Mouse (Mus musculus): Measurements from ENCODE around the gene Smarcal1. TPM values are rescaled to one million over a fixed set of nuclear protein-coding genes. Genes with fewer than 3 reads are reported as not detected.

The Smarcal1 gene
- polyA plus RNA-seq, 1 experiment from 2014 or later, result 27.2 TPM

DNA sequence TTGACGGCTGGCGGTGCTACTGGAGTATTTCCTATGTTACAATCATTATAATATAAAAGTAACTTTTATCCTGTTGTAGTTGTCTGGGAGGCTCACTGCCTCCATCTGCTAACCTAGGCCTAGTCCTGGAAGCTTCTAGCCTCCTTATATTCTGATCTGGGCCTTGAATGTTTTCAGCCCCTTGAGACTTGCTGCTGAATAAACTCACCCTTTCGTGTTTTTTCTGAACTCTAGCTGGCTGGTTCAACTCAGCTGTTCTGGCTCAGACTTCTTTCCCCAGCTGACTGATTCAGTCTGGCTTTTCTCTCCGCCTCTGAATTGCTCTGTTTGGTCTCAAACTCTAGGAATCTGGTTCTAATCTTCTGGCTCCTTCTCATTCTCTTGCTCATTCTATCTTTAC lies 855 bp downstream of the Smarcal1 start:
- no peak overlapping the region for H3K27ac ChIP-seq
- peak overlapping the region; percentile 62 for H3K4me2 ChIP-seq (replicated peaks)
- DNase-seq (ENCODE audit: low spot score), result no peak
- ATAC-seq (ENCODE audit: low FRiP score), result no peak
- H3K36me3 ChIP-seq (replicated peaks; ENCODE audit: control insufficient read depth, insufficient read depth), result peaks cover 35% of the 10 kb centered on the region
- H3K27me3 ChIP-seq (ENCODE audit: control insufficient read depth, insufficient read depth, low read length), result no peaks in the 10 kb centered on the region
- peak overlapping the region; percentile 68 for H3K9ac ChIP-seq
- WGBS, result 82% methylated on average over 4 of the region's 4 CpGs
- H3K9me3 ChIP-seq (ENCODE audit: control insufficient read depth, low read length), result no peaks in the 10 kb centered on the region
- peaks cover 14% of the 10 kb centered on the region for H3K4me1 ChIP-seq (replicated peaks; ENCODE audit: control insufficient read depth, insufficient read depth, low read length)
- peak overlapping the region; percentile 59 for H3K4me3 ChIP-seq (replicated peaks; ENCODE audit: low read length)

- Histone ChIP-seq H3K27ac (no peak overlapping the region), H3K9me3 (ENCODE audit: control insufficient read depth, low read length) (no peaks in the 10 kb centered on the region), H3K9ac (no peak overlapping the region), H3K27me3 (ENCODE audit: control insufficient read depth, insufficient read depth, low read length) (no peaks in the 10 kb centered on the region), H3K36me3 (replicated peaks; ENCODE audit: control insufficient read depth, insufficient read depth) (peaks cover 58% of the 10 kb centered on the region), H3K4me2 (replicated peaks) (no peak overlapping the region), H3K4me1 (replicated peaks; ENCODE audit: control insufficient read depth, insufficient read depth, low read length) (peaks cover 14% of the 10 kb centered on the region), H3K4me3 (replicated peaks; ENCODE audit: low read length) (no peak overlapping the region)
- ATAC-seq (ENCODE audit: low FRiP score), result no peak
- WGBS, result 92% methylated on average over 17 of the region's 17 CpGs
- DNase-seq (ENCODE audit: low spot score), result no peak
Measured at GRCm38 (mm10) chr1:72585971-72586875, 3.2 kb downstream of the Smarcal1 start.

- Histone ChIP-seq H3K36me3 (replicated peaks; ENCODE audit: control insufficient read depth, insufficient read depth) (peaks cover 71% of the 10 kb centered on the region), H3K4me1 (replicated peaks; ENCODE audit: control insufficient read depth, insufficient read depth, low read length) (peaks cover 14% of the 10 kb centered on the region), H3K9ac (no peak overlapping the region), H3K9me3 (ENCODE audit: control insufficient read depth, low read length) (no peaks in the 10 kb centered on the region), H3K4me2 (replicated peaks) (no peak overlapping the region), H3K27me3 (ENCODE audit: control insufficient read depth, insufficient read depth, low read length) (no peaks in the 10 kb centered on the region), H3K4me3 (replicated peaks; ENCODE audit: low read length) (no peak overlapping the region), H3K27ac (no peak overlapping the region)
- WGBS, result 93% methylated on average over 15 of the region's 15 CpGs
- no peak for ATAC-seq (ENCODE audit: low FRiP score)
- DNase-seq (ENCODE audit: low spot score), result no peak
Measured at GRCm38 (mm10) chr1:72587532-72587931, 4.5 kb downstream of the Smarcal1 start.

DNA sequence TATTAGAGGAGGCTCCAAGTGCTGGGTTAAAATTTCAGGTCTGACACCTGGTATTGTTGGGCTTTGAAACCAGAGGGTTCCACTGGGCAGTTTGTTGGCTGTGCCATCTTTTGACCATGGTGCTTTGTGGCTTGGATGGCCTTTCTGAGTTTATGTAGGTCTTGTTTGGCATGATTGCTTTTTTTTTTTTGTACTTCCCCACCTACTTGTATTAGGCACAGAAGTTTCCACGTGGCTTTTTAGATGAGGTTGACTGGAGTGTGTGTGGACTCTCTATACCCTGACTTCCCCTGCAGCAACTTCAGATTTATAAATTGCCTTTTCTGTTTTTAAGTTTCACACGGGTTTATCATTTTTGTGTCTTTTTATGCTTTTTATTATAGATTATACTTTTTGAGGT lies 5.7 kb downstream of the Smarcal1 start:
- Histone ChIP-seq H3K4me3 (replicated peaks; ENCODE audit: low read length) (no peak overlapping the region), H3K36me3 (replicated peaks; ENCODE audit: control insufficient read depth, insufficient read depth) (peaks cover 82% of the 10 kb centered on the region), H3K27ac (no peak overlapping the region), H3K27me3 (ENCODE audit: control insufficient read depth, insufficient read depth, low read length) (no peaks in the 10 kb centered on the region), H3K9me3 (ENCODE audit: control insufficient read depth, low read length) (no peaks in the 10 kb centered on the region), H3K4me2 (replicated peaks) (no peak overlapping the region), H3K4me1 (replicated peaks; ENCODE audit: control insufficient read depth, insufficient read depth, low read length) (peaks cover 13% of the 10 kb centered on the region), H3K9ac (no peak overlapping the region)
- 94% methylated on average over 2 of the region's 2 CpGs for WGBS
- DNase-seq (ENCODE audit: low spot score) (no peak), ATAC-seq (ENCODE audit: low FRiP score) (no peak)

- Histone ChIP-seq H3K4me1 (replicated peaks; ENCODE audit: control insufficient read depth, insufficient read depth, low read length) (no peaks in the 10 kb centered on the region), H3K27ac (no peak overlapping the region), H3K9me3 (ENCODE audit: control insufficient read depth, low read length) (no peaks in the 10 kb centered on the region), H3K27me3 (ENCODE audit: control insufficient read depth, insufficient read depth, low read length) (no peaks in the 10 kb centered on the region), H3K4me2 (replicated peaks) (no peak overlapping the region), H3K36me3 (replicated peaks; ENCODE audit: control insufficient read depth, insufficient read depth) (peaks cover 97% of the 10 kb centered on the region), H3K9ac (no peak overlapping the region), H3K4me3 (replicated peaks; ENCODE audit: low read length) (no peak overlapping the region)
- no peak for ATAC-seq (ENCODE audit: low FRiP score)
- DNase-seq (ENCODE audit: low spot score), result no peak
- WGBS, result 86% methylated on average over 4 of the region's 4 CpGs
Measured at GRCm38 (mm10) chr1:72590636-72591035, 7.6 kb downstream of the Smarcal1 start.

GRCm38 (mm10) chr1:72592350-72592749 lies 9.3 kb downstream of the Smarcal1 start:
- WGBS, result 90% methylated on average over 3 of the region's 3 CpGs
- Histone ChIP-seq H3K9me3 (ENCODE audit: control insufficient read depth, low read length) (no peaks in the 10 kb centered on the region), H3K4me3 (replicated peaks; ENCODE audit: low read length) (no peak overlapping the region), H3K27me3 (ENCODE audit: control insufficient read depth, insufficient read depth, low read length) (no peaks in the 10 kb centered on the region), H3K27ac (no peak overlapping the region), H3K36me3 (replicated peaks; ENCODE audit: control insufficient read depth, insufficient read depth) (peaks cover 97% of the 10 kb centered on the region), H3K4me1 (replicated peaks; ENCODE audit: control insufficient read depth, insufficient read depth, low read length) (no peaks in the 10 kb centered on the region), H3K9ac (no peak overlapping the region), H3K4me2 (replicated peaks) (no peak overlapping the region)
- ATAC-seq (ENCODE audit: low FRiP score), result no peak
- DNase-seq (ENCODE audit: low spot score), result no peak

GRCm38 (mm10) chr1:72593340-72593951 lies 10.4 kb downstream of the Smarcal1 start:
- peak; percentile 47; the same call in 1 of the 2 replicates for ATAC-seq (ENCODE audit: low FRiP score)
- Histone ChIP-seq H3K36me3 (replicated peaks; ENCODE audit: control insufficient read depth, insufficient read depth) (peaks cover 97% of the 10 kb centered on the region), H3K4me2 (replicated peaks) (no peak overlapping the region), H3K27ac (peak overlapping the region; percentile 71), H3K27me3 (ENCODE audit: control insufficient read depth, insufficient read depth, low read length) (no peaks in the 10 kb centered on the region), H3K9me3 (ENCODE audit: control insufficient read depth, low read length) (no peaks in the 10 kb centered on the region), H3K4me1 (replicated peaks; ENCODE audit: control insufficient read depth, insufficient read depth, low read length) (no peaks in the 10 kb centered on the region), H3K4me3 (replicated peaks; ENCODE audit: low read length) (no peak overlapping the region), H3K9ac (no peak overlapping the region)
- DNase-seq (ENCODE audit: low spot score), result no peak
- 69% methylated on average over 20 of the region's 20 CpGs for WGBS

DNA sequence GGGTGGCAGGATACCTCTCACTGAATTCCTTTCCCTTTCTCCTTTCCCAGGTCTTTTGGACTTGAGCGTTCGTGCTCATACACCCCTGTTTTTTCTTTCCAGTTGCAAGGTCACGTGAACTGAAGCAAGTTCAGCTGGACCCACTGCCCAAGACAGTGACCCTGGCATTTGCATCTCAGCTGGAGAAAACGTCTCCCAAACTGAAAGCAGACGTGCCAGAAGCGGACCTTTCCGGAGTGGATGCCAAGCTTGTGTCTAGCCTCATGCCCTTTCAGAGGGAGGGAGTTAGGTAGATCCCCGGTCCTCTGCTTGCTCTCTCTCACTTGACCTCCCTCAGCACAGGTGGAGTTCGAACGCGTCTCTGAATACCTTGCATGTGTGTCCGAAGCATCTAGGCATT lies 12.6 kb downstream of the Smarcal1 start:
- no peak overlapping the region for H3K27ac ChIP-seq
- H3K4me3 ChIP-seq (replicated peaks; ENCODE audit: low read length), result no peak overlapping the region
- H3K9me3 ChIP-seq (ENCODE audit: control insufficient read depth, low read length), result no peaks in the 10 kb centered on the region
- H3K4me2 ChIP-seq (replicated peaks), result no peak overlapping the region
- DNase-seq (ENCODE audit: low spot score), result no peak
- peaks cover 96% of the 10 kb centered on the region for H3K36me3 ChIP-seq (replicated peaks; ENCODE audit: control insufficient read depth, insufficient read depth)
- H3K27me3 ChIP-seq (ENCODE audit: control insufficient read depth, insufficient read depth, low read length), result no peaks in the 10 kb centered on the region
- peaks cover 4% of the 10 kb centered on the region; the same call in 1 of the 2 replicates for H3K4me1 ChIP-seq (replicated peaks; ENCODE audit: control insufficient read depth, insufficient read depth, low read length)
- H3K9ac ChIP-seq, result no peak overlapping the region
- no peak for ATAC-seq (ENCODE audit: low FRiP score)
- WGBS, result 94% methylated on average over 12 of the region's 12 CpGs

DNA sequence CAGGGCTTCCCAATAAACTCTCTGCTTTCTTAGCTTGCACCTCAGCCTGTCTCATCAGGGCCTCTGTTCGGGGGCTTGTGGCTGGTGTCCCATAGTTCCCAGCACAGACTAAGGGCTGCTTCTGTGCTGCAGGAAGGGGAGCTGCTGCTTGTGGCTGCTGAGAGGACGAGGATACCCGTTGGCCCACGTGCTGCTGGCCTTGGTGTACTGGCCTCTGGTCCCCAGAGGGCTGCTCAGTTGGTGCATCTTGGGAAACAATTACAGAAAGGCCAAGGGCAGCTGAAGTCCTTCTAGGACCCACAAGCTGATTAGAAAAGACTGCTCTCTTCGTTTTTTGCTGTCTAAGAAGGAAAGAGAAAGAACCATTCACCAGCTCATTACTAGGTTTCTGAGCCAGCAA lies 13.2 kb downstream of the Smarcal1 start:
- ATAC-seq (ENCODE audit: low FRiP score) (no peak), DNase-seq (ENCODE audit: low spot score) (no peak)
- Histone ChIP-seq H3K4me2 (replicated peaks) (no peak overlapping the region), H3K9ac (no peak overlapping the region), H3K9me3 (ENCODE audit: control insufficient read depth, low read length) (no peaks in the 10 kb centered on the region), H3K4me3 (replicated peaks; ENCODE audit: low read length) (no peak overlapping the region), H3K4me1 (replicated peaks; ENCODE audit: control insufficient read depth, insufficient read depth, low read length) (peaks cover 4% of the 10 kb centered on the region; the same call in 1 of the 2 replicates), H3K27ac (no peak overlapping the region), H3K36me3 (replicated peaks; ENCODE audit: control insufficient read depth, insufficient read depth) (peaks cover 96% of the 10 kb centered on the region), H3K27me3 (ENCODE audit: control insufficient read depth, insufficient read depth, low read length) (no peaks in the 10 kb centered on the region)
- 81% methylated on average over 5 of the region's 5 CpGs for WGBS

Measured in hindbrain, embryonic 14.5 days (tissue).